Mouse (Mus musculus) ES-E14 (cell line): ENCODE measurements around the gene Acan.

Source experiments
- CHD2 ChIP-seq: IDR thresholded peaks from 2 replicates; pipeline ENCODE4 v1.6.1; 2014; ENCODE audit warnings: mild to moderate bottlenecking, low read depth, low read length, inconsistent platforms
- HCFC1 ChIP-seq: IDR thresholded peaks from 2 replicates; pipeline ENCODE4 v1.6.1; 2012; ENCODE audit warnings: low read length, inconsistent platforms, borderline replicate concordance; ENCODE audit not compliant: insufficient read depth
- MAFK ChIP-seq: IDR thresholded peaks from 2 replicates; pipeline ENCODE4 v1.6.1; 2014; ENCODE audit warnings: mild to moderate bottlenecking, low read depth, low read length, inconsistent platforms; ENCODE audit not compliant: insufficient read depth

DNA sequence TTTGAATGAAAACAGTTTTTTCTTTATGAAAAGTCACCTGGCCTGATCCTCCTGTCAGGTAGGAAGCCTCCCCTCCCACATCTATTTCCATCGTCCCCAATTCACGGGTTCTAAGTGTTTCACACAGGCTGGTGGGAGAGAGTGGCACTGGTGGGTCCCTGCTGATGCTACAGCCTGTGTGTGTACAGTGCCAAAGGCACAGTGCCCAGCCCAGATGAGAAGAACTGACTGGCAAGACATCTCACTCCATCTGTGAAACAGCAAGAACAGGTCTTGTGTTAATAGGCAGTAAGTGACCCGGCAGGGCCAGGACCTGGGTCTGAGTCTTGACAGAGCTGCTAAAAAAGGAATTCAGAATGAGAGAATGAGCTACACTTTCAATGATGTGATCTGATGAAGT is 25.9 kb downstream of the Acan start:
- TF ChIP-seq HCFC1 (no peak), CHD2 (no peak), MAFK (no peak)
